Mouse (Mus musculus): ENCODE data around the gene Amdhd1.

DNA sequence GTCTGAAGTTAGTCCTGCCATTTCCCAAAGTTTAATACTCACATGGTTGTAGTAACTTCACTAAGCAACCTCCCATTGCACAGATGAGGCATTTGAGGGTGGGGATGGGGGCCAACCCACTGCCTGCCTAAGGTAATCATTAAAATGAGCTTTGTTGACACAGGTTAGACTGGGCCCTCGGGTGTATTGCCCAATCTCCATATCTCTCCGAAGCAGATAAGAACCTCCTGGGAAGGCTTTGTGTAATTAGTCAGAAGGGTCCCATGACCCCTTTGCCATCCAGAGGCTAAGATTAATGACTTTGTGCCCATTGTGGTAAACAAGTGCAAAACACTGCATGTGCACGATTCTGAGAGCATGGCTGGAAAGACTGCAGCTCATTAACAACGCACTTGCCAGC lies 22.1 kb downstream of the Amdhd1 start:
- no peak for TF ChIP-seq EP300 (IDR thresholded peaks at IDR 0.05; ENCODE audit: low read depth)
- no peak for TF ChIP-seq CTCF (IDR thresholded peaks at IDR 0.05; ENCODE audit: low read depth)

Data from liver, embryonic 14.5 days (tissue).